Mouse (Mus musculus) cerebral cortex, adult 2 months (tissue): Measurements from ENCODE around the gene Akap2.

Experiments
- WGBS: fragments of 180-500 bp; shearing (Covaris S2); methylation state at CpG from one replicate; pipeline ENCODE4 v1.1.7; 2018; 5-methylcytosine and 5-hydroxymethylcytosine counted together

Akap2 gene

DNA sequence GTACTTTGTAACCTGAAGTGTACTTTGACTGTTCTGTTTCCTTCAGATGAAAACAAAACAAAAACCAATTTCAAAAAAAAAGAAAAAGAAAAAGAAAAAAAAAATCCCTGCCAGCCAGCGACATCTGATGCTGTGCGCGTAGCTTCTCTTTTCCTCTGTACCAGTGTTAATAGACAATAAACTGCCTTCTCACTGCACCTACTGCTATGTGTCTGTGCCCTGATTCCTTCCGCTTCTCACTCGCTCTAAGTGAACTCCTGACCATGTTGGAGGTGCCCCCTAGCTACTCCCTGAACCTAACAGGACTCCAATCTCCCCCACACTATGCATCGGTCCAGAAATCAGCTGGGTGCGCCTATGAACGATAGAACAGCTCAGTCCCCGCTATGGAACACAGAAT lies at the start of gene Akap2:
Akap2 (plus strand) TSS at position 304 of the 400 bp plus-strand sequence.
- WGBS: 81% methylated on average over 9 of the region's 9 CpGs

GRCm38 (mm10) chr4:57670813-57671469 lies 46.5 kb upstream of the Akap2 start:
- 48% methylated on average over 7 of the region's 7 CpGs for WGBS

- WGBS: 66% methylated on average over 4 of the region's 4 CpGs
These were observed 44.9 kb upstream of the Akap2 start for GRCm38 (mm10) chr4:57672541-57672940.

GRCm38 (mm10) chr4:57672996-57673906 lies 44.2 kb upstream of the Akap2 start:
- WGBS: 13% methylated on average over 12 of the region's 12 CpGs

GRCm38 (mm10) chr4:57674351-57674750 lies 43.1 kb upstream of the Akap2 start:
- 70% methylated on average over 7 of the region's 7 CpGs for WGBS

DNA sequence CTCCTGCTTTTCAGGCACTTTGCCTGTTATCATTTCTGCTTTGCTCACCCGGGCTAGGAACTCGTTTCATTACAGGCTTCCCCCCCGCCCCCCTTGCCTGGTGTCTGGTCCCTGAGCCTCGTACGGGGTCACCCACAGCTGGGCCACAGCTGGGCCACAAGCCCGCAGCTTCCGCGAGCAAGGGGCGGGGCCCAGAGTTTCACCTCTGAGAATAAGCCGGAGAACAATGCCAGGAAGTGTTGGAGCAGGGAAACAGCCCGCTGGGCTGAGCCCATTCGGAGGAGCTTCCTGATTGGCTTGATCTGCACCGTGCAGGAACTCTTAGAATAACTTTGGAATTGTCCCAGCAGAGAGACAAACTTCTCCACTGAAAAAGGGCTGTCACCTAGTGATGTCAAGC lies 42.1 kb upstream of the Akap2 start:
- WGBS: 21% methylated on average over 13 of the region's 13 CpGs

- WGBS: 85% methylated on average over 12 of the region's 12 CpGs
These were observed 39.5 kb upstream of the Akap2 start for GRCm38 (mm10) chr4:57677916-57678315.

- WGBS: 83% methylated on average over 9 of the region's 9 CpGs
These were observed 38.4 kb upstream of the Akap2 start for GRCm38 (mm10) chr4:57678991-57679457.

DNA sequence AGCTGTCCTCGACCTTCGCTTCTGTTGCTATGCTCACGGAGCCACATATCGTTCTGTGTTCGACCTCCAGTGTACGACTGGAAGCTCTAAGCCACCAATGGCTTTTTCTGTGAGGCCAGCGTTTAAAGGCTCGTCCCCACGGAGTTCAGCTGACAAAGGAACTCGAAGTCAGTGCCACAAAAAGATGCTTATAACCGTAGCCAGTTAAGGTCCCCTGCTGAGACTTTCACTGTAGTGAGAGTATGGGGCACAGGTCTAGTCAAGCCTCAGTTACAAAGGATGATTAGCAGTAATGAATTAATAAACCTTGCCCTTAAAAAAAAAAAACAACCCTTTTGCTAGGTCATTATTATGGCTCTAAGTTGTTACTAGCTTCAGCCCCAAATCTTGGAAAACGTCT lies 37.3 kb upstream of the Akap2 start:
- 87% methylated on average over 12 of the region's 12 CpGs for WGBS

- WGBS: 66% methylated on average over 12 of the region's 12 CpGs
These were observed 35.9 kb upstream of the Akap2 start for GRCm38 (mm10) chr4:57681511-57681910.

DNA sequence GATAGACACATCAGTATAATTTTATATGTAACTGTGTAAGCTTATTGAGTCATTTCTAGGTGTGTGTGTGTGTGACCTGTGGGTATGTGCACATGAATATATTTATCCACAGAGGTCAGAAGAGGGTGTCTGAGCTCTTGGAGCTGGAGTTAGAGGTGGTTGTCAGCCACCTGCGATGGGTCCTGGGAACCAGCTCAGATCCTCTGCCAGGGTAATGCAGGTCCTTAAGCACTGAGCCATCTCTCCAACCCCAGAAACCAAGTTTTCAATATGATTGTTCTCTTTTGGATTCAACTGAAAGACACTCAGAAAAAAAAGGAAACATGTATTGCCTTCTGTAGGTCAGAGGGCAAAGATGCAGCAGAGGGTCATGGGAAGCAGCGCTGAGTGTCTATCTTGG lies 35.1 kb upstream of the Akap2 start:
- 95% methylated on average over 2 of the region's 2 CpGs for WGBS

GRCm38 (mm10) chr4:57682944-57683343 lies 34.5 kb upstream of the Akap2 start:
- WGBS: 71% methylated on average over 11 of the region's 11 CpGs

DNA sequence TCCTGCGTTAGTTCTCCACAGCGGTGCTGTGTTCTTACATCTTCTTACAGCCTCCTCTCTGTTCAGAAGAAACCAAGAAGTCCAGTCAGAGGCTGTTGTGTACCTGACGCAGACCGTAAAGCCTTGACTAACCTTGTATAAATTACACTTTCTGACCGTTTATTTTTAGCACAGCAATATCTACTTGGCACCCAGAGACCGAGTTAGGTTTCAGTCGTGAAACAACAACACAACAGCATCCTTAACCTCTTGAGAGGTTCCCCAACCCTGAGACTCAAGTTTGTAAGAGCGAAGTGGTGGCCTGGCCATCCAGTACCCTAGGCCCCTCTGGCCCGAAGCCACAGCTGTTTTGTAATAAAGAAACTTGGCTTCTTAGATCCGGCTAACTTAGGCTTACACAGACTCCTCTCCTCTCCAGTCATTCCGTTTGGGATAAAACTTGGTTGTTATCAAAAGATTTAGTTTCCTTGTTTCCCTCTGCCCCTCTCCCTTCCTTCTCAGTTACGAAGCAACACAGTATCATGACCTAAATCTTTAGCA lies 32.7 kb upstream of the Akap2 start:
- 72% methylated on average over 12 of the region's 12 CpGs for whole genome bisulfite sequencing

DNA sequence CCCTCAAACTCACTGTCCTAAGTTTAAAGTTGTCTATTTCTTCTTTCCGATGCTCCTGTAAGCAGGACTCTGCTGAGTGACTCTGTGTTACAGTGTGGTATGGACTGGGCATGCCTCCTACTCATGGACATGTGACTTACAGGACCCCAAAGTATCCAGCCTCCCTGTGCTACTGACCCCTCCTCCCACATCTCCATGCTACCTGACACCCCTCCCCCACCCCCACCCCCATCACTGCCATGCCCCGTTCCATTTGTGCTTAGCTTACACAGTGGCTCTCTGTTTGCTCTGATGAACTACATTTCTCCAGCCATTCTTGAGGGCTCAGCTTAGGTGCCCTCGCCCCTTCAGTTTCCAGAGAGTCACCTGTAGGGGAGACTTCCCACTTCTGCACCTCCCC lies 30.7 kb upstream of the Akap2 start:
- WGBS: 77% methylated on average over 3 of the region's 3 CpGs

GRCm38 (mm10) chr4:57687583-57687982 lies 29.9 kb upstream of the Akap2 start:
- WGBS: 58% methylated on average over 3 of the region's 3 CpGs

- 67% methylated on average over 9 of the region's 9 CpGs for WGBS
These were observed 29.3 kb upstream of the Akap2 start for GRCm38 (mm10) chr4:57688131-57688530.

- 77% methylated on average over 6 of the region's 6 CpGs for whole genome bisulfite sequencing
These were observed 27.5 kb upstream of the Akap2 start for GRCm38 (mm10) chr4:57690001-57690400.

GRCm38 (mm10) chr4:57690805-57691204 lies 26.7 kb upstream of the Akap2 start:
- WGBS: 71% methylated on average over 1 of the region's 1 CpGs

- 87% methylated on average over 5 of the region's 5 CpGs for WGBS
These were observed 22.9 kb upstream of the Akap2 start for GRCm38 (mm10) chr4:57694356-57695136.

DNA sequence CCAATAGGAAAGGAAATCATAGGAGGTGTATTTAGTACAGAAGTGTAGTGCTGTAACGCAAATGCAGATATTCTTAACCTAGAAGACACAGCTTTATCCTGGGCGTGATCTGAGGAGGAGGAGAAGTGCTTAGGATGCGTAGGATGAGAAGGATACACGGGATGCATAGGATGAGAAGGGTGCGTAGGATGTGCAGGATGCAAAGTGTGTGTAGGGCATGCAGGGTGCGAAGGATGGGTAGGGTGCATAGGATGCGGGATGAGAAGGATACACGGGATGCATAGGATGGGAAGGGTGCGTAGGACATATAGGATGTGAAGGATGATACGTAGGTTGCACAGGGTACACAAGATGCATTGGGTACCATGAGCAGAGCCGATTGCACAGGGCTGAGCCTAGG lies 20.5 kb upstream of the Akap2 start:
- WGBS: 82% methylated on average over 11 of the region's 11 CpGs

- 74% methylated on average over 12 of the region's 12 CpGs for WGBS
These were observed 19.4 kb upstream of the Akap2 start for GRCm38 (mm10) chr4:57697918-57698611.
